Mouse (Mus musculus) ES-E14 (cell line): ENCODE measurements at regions not wholly inside any gene's neighbourhood (a gene's known extent, or its start where the extent isn't known, plus 50 kb on each side); places are given as distances from the start of the nearest gene placed in this dataset.

Source experiments
- DNase-seq: peaks from one replicate; pipeline ENCODE4 v3.0.0-alpha.2; 2013; ENCODE audit warnings: low read depth, low spot score
- H3K27ac ChIP-seq: 2 replicates; pipeline ENCODE4 v1.5.1; 2012; ENCODE audit warnings: low read depth, mild to moderate bottlenecking, low read length, moderate library complexity, mixed read lengths; ENCODE audit not compliant: poor library complexity, insufficient read depth, severe bottlenecking
- H3K36me3 ChIP-seq: 2 replicates; pipeline ENCODE4 v1.6.1; 2012; ENCODE audit warnings: mild to moderate bottlenecking, low read length, moderate library complexity, mixed read lengths; ENCODE audit not compliant: control insufficient read depth, poor library complexity, insufficient read depth, severe bottlenecking
- H3K4me1 ChIP-seq, 2 experiments: fragments of 150-350 bp in 1 of 2; sonication (generic) in 1 of 2; 2 replicates each; pipeline ENCODE4 v1.6.1; 2012; ENCODE audit warnings: low read length in 2 of 2, mild to moderate bottlenecking in 1 of 2, mixed read lengths in 1 of 2; ENCODE audit not compliant: control insufficient read depth in 2 of 2, insufficient read depth in 2 of 2, poor library complexity in 1 of 2
- H3K4me3 ChIP-seq, 2 experiments: fragments of 150-350 bp in 1 of 2; sonication (generic) in 1 of 2; 2 replicates each; pipeline ENCODE4 v1.5.1; 2012; ENCODE audit warnings: low read length in 2 of 2, low read depth in 1 of 2, mild to moderate bottlenecking in 1 of 2, mixed read lengths in 1 of 2; ENCODE audit not compliant: insufficient read depth in 1 of 2, poor library complexity in 1 of 2, severe bottlenecking in 1 of 2
- H3K9ac ChIP-seq: 2 replicates; pipeline ENCODE4 v1.6.1; 2012; ENCODE audit warnings: low read depth, mild to moderate bottlenecking, low read length, mixed read lengths; ENCODE audit not compliant: poor library complexity, insufficient read depth, severe bottlenecking
- H3K9me3 ChIP-seq: fragments of 150-350 bp; sonication (generic); 2 replicates; pipeline ENCODE4 v1.6.1; 2012; ENCODE audit warnings: low read depth, mild to moderate bottlenecking, low read length; ENCODE audit not compliant: control insufficient read depth, insufficient read depth
- CHD2 ChIP-seq: IDR thresholded peaks from 2 replicates; pipeline ENCODE4 v1.6.1; 2014; ENCODE audit warnings: mild to moderate bottlenecking, low read depth, low read length, inconsistent platforms
- HCFC1 ChIP-seq: IDR thresholded peaks from 2 replicates; pipeline ENCODE4 v1.6.1; 2012; ENCODE audit warnings: low read length, inconsistent platforms, borderline replicate concordance; ENCODE audit not compliant: insufficient read depth
- MAFK ChIP-seq: IDR thresholded peaks from 2 replicates; pipeline ENCODE4 v1.6.1; 2014; ENCODE audit warnings: mild to moderate bottlenecking, low read depth, low read length, inconsistent platforms; ENCODE audit not compliant: insufficient read depth
- ZC3H11A ChIP-seq: IDR thresholded peaks from 2 replicates; pipeline ENCODE4 v1.6.1; 2012; ENCODE audit warnings: low read depth, mild to moderate bottlenecking, inconsistent platforms, low read length, borderline replicate concordance
- ZNF384 ChIP-seq: IDR thresholded peaks from 2 replicates; pipeline ENCODE4 v1.6.1; 2012; ENCODE audit warnings: low read depth, low read length, inconsistent platforms
- in situ Hi-C, 2 experiments: fragments of 600-800 bp; cut with MboI; formaldehyde crosslinking; loops; one replicate each; pipeline ENCODE4 v1.15.1; 2025; ENCODE audit warnings: low sequenced_read_pairs in 2 of 2, inconsistent platforms in 1 of 2; ENCODE audit not compliant: unreplicated experiment in 2 of 2

DNA sequence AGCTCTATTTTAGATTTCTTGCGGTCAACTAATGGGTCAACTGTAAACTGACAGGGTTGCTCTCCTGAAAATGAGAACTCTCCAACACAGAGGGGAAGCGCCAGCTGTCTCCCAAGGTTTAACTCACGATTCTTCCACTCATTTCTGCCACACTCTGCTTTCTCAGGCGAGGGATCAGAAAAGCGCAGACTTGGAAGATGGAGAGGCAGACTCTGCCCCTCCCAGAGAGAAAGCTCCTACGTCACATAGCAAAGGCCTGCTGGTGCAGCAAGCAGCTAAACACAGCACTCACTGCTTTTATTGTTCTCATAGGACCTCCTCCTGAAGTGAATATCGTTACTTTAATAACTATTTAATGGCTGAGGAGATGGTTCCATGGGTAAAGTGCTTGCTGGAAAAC is 73.6 kb upstream of the Sh3bp4 start:
- H3K27ac ChIP-seq: no peak overlapping the region

DNA sequence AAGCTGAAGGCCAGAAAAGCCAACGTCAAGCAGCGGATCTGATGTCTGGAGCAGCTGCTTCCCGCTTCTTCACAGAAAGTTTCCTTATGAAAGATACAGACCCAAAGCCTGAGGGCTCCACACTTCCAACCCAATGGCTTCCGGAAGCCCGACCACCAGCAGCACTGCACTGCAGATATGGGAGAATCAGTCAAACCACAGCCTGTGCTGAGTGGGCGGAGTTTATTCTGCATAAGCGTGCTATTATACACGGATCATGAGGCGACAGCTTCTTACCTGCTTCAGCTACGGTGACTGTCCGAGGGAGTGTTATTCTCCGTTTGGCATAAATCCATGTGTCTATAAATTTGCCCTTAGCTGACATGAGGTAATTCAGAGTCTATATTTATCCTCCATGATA is 72.4 kb upstream of the Sh3bp4 start:
- TF ChIP-seq ZC3H11A (no peak), ZNF384 (no peak), HCFC1 (no peak), MAFK (no peak)
- no peak overlapping the region for H3K27ac ChIP-seq
- no peak overlapping the region for H3K9ac ChIP-seq
- no peaks in the 10 kb centered on the region for H3K9me3 ChIP-seq
- no peak overlapping the region for H3K4me3 ChIP-seq
- no peaks in the 10 kb centered on the region for H3K36me3 ChIP-seq
- in situ Hi-C loops: no loop called here
- DNase-seq: no peak
- H3K4me1 ChIP-seq: peaks cover 0 to 3% of the 10 kb centered on the region in 2 experiments; a peak in 1 of 4 replicates

More for the DNA sequence above, 73.6 kb upstream of the Sh3bp4 start:
- in situ Hi-C loops: no loop called here
- Histone ChIP-seq H3K9ac (no peak overlapping the region), H3K4me3 (no peak overlapping the region), H3K9me3 (no peaks in the 10 kb centered on the region), H3K4me1 (peaks cover 0 to 3% of the 10 kb centered on the region in 2 experiments; a peak in 1 of 4 replicates), H3K36me3 (no peaks in the 10 kb centered on the region)
- no peak for DNase-seq
- no peak for TF ChIP-seq MAFK

DNA sequence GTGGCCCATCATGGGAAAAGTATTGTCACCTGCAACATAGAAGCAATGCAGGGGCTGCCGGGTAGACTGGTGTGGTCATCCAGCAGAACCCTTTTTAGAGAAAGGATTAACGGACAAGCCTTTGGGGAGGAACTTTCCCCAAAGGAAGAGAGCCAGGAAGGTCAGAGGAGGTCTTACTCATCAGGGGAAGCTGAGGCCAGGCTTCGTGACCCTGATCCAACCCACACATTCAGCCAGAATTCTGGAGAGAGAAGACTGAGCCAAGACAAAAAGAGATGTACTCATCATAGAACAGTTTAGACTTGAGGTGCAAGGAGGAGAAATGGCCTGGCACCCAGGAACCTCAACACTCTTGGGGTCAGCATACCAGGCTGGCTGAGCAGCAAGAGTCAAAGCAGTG is 67.9 kb upstream of the Sh3bp4 start:
- no peak overlapping the region for H3K4me3 ChIP-seq
- no peak overlapping the region for H3K27ac ChIP-seq
- no peaks in the 10 kb centered on the region for H3K36me3 ChIP-seq
- DNase-seq: no peak
- TF ChIP-seq CHD2 (no peak), MAFK (no peak), ZNF384 (no peak), ZC3H11A (no peak), HCFC1 (no peak)
- in situ Hi-C loops: no loop called here
- no peaks in the 10 kb centered on the region for H3K4me1 ChIP-seq
- no peaks in the 10 kb centered on the region for H3K9me3 ChIP-seq
- no peak overlapping the region for H3K9ac ChIP-seq

DNA sequence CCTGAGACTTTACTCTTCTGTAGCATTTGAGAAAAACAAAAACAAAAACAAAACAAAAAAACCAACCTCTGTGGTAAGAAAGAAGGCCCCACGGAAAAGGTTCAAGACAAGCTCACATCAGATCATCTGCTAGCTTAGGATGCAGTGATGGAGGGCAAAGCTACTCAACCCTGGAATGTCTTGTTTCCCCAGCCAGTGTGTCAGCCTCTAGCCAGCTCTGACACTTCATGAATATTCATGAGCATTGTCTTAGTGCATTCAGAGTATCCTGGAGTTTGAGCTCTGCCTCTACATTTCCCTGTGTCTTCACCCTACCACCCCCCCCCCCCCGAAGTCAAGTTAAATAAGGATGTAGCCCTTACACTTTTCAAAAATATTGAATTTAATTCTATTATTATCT is 66.5 kb upstream of the Sh3bp4 start:
- no peaks in the 10 kb centered on the region for H3K36me3 ChIP-seq
- DNase-seq: no peak
- in situ Hi-C loops: no loop called here

DNA sequence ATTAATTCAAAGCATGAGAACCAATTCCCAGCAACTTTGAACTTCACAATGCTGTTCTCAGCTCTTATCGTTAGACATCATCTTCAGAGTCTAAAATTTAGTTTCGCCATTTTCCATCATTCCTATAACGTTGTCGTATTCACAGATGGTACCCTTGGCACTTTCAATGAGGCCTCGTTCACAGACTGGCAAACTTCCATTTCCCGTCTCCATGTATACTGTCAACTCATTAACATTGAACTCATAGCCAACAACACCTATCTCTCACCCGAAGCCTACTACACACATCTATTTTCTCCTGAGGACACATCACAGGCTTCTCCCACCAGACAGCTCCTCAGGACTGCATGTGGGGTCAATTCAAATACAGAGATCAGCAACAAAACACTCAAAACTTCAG is 62.7 kb upstream of the Sh3bp4 start:
- no peak overlapping the region for H3K4me3 ChIP-seq
- DNase-seq: no peak
- no peaks in the 10 kb centered on the region for H3K36me3 ChIP-seq
- no peak overlapping the region for H3K9ac ChIP-seq
- H3K4me1 ChIP-seq: no peaks in the 10 kb centered on the region
- TF ChIP-seq ZC3H11A: no peak
- no peak for TF ChIP-seq MAFK
- TF ChIP-seq HCFC1: no peak
- no peak for TF ChIP-seq ZNF384
- no peak for TF ChIP-seq CHD2
- no peaks in the 10 kb centered on the region for H3K9me3 ChIP-seq
- no peak overlapping the region for H3K27ac ChIP-seq
- in situ Hi-C loops: no loop called here

More for the DNA sequence above, 66.5 kb upstream of the Sh3bp4 start:
- Histone ChIP-seq H3K9ac (no peak overlapping the region), H3K9me3 (no peaks in the 10 kb centered on the region), H3K27ac (no peak overlapping the region), H3K4me3 (no peak overlapping the region), H3K4me1 (no peaks in the 10 kb centered on the region)
- TF ChIP-seq MAFK (no peak), CHD2 (no peak), ZC3H11A (no peak), ZNF384 (no peak), HCFC1 (no peak)
